Mouse (Mus musculus): ENCODE measurements at regions not wholly inside any gene's neighbourhood (a gene's known extent, or its start where the extent isn't known, plus 50 kb on each side); places are given as distances from the start of the nearest gene placed in this dataset.

GRCm38 (mm10) chr12:39577610-39578009 lies 460.2 kb downstream of the Arl4a start:
- no peak for TF ChIP-seq POLR2A (IDR thresholded peaks at IDR 0.05; ENCODE audit: low read depth, low read length)
- no peak for TF ChIP-seq CTCF (conservative IDR thresholded peaks at IDR 0.05; ENCODE audit: insufficient read depth, insufficient read length, low read depth, low read length)
